Mouse (Mus musculus) lung, embryonic 16.5 days (tissue): ENCODE measurements around the gene Phf12. TPM values are rescaled to one million over a fixed set of nuclear protein-coding genes. Genes with fewer than 3 reads are reported as not detected.

Experiments used
- ATAC-seq: fragments of 200-750 bp; cut with Nextera tagmentation; 2 replicates; pipeline ENCODE4 v1.8.0; 2017; ENCODE audit warnings: low read depth, mild to moderate bottlenecking, moderate library complexity
- H3K27ac ChIP-seq: fragments of 300-500 bp; sonication (generic); 2 replicates; pipeline ENCODE4 v1.5.1; 2014; ENCODE audit warnings: mild to moderate bottlenecking, control low read depth, low read length
- H3K27me3 ChIP-seq: fragments of 300-500 bp; sonication (generic); 2 replicates; pipeline ENCODE4 v1.6.1; 2014; ENCODE audit warnings: low read depth, low read length, mixed read lengths; ENCODE audit not compliant: control insufficient read depth, insufficient read depth
- H3K36me3 ChIP-seq: fragments of 300-500 bp; sonication (generic); 2 replicates; pipeline ENCODE4 v1.6.1; 2014; ENCODE audit warnings: low read length; ENCODE audit not compliant: control insufficient read depth, insufficient read depth
- H3K4me1 ChIP-seq: fragments of 300-500 bp; sonication (generic); replicated peaks from 2 replicates; pipeline ENCODE4 v1.6.1; 2014; ENCODE audit warnings: low read length, mixed read lengths; ENCODE audit not compliant: control insufficient read depth, insufficient read depth
- H3K4me2 ChIP-seq: fragments of 300-500 bp; sonication (generic); 2 replicates; pipeline ENCODE4 v1.6.1; 2014; ENCODE audit warnings: low read depth, low read length, control low read depth
- H3K4me3 ChIP-seq: fragments of 300-500 bp; sonication (generic); 2 replicates; pipeline ENCODE4 v1.5.1; 2014; ENCODE audit warnings: mild to moderate bottlenecking, low read length, control low read depth
- H3K9ac ChIP-seq: fragments of 300-500 bp; sonication (generic); 2 replicates; pipeline ENCODE4 v1.6.1; 2014; ENCODE audit warnings: low read length, control low read depth
- H3K9me3 ChIP-seq: fragments of 300-500 bp; sonication (generic); 2 replicates; pipeline ENCODE4 v1.6.1; 2016; ENCODE audit warnings: low read length; ENCODE audit not compliant: control insufficient read depth
- WGBS: fragments of 180-500 bp; shearing (Covaris S2); extraction: QIAGEN DNeasy Blood & Tissue Kit; methylation state at CpG from one replicate; pipeline ENCODE4 v1.1.7; 2014; 5-methylcytosine and 5-hydroxymethylcytosine counted together
- polyA plus RNA-seq: library from polyadenylated mRNA; unstranded; fragments of >200 nt; fragmentation: Nextera tagmentation; extraction: Ambion mirVana; gene quantifications from 2 replicates; pipeline ENCODE4 v1.2.1, GENCODE M21; 2015

The Phf12 gene
- polyA plus RNA-seq = 13.8 and 13.9 TPM in 2 replicates

GRCm38 (mm10) chr11:77982441-77982905, at the start of gene Phf12:
Gene Phf12 (plus strand): TSS chr11:77982754.
- peak; percentile 92 for ATAC-seq
- Histone ChIP-seq H3K4me1 (peaks cover 10% of the 10 kb centered on the region), H3K9me3 (no peaks in the 10 kb centered on the region), H3K4me3 (peak within 1 kb of the TSS; percentile 88), H3K27ac (peak within 1 kb of the TSS; percentile 98), H3K9ac (peak within 1 kb of the TSS; percentile 94), H3K27me3 (peaks cover 3% of the 10 kb centered on the region; the same call in 1 of the 2 replicates), H3K36me3 (0 out of 2 replicates have a peak, but pooled peaks cover 6% of the 10 kb centered on the region), H3K4me2 (peak within 1 kb of the TSS; percentile 81)
- WGBS = under 1% methylated on average over 46 of the region's 62 CpGs

DNA sequence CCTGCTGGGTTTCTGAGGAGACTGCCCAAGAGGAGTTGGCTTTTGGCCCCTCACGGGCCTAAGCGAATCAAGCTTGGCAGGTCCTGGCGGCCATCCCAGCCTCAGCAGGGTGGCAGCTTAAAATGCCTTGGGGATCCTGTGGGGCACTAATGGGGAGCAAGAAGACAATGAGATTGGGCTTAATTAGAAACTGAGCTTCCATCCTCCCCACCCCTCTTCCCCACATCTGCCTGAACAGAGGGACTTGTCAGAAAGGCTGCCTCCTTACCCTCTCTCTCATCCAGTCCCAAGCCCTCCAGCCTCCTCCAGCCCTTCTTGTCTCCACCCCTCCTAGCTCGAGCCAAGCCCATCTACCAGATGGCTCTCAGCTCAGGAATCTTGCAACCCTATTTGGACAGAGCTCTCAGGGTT, 48.4 kb upstream of the Phf12 start:
- no peak overlapping the region for H3K9ac ChIP-seq
- H3K27ac ChIP-seq = no peak overlapping the region
- H3K4me1 ChIP-seq = peaks cover 6% of the 10 kb centered on the region
- 7% methylated on average over 4 of the region's 4 CpGs for WGBS
- ATAC-seq = no peak
- H3K4me3 ChIP-seq = no peak overlapping the region
- H3K4me2 ChIP-seq = no peak overlapping the region
- peaks cover 61% of the 10 kb centered on the region for H3K27me3 ChIP-seq
- no peaks in the 10 kb centered on the region for H3K36me3 ChIP-seq
- H3K9me3 ChIP-seq = no peaks in the 10 kb centered on the region

GRCm38 (mm10) chr11:77934568-77935311, 47.8 kb upstream of the Phf12 start:
- Histone ChIP-seq H3K27me3 (peaks cover 61% of the 10 kb centered on the region), H3K9ac (no peak overlapping the region), H3K4me2 (no peak overlapping the region), H3K4me1 (peaks cover 6% of the 10 kb centered on the region), H3K9me3 (no peaks in the 10 kb centered on the region), H3K27ac (no peak overlapping the region), H3K36me3 (no peaks in the 10 kb centered on the region), H3K4me3 (no peak overlapping the region)
- ATAC-seq = no peak
- WGBS = 46% methylated on average over 5 of the region's 5 CpGs

DNA sequence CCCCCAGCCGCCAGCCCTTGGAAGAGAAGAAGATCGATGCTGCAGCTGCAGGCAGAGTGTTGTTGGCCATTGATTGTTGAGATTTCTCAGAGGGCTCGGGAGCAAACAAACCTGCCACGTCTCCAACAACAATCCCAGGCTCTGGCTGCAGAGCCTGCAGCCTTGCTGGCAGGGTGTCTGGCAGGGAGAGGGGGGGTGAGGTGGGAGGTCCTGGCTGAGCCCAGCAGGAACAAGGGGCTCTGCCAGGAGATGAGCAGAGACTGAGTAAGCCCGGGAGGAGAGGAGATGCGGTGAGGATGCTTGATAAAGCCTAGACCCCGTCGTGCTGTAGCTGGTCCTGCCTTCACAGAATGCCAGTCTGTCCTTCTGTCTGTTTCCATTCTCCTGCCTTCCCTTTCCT, 45.7 kb upstream of the Phf12 start:
- no peaks in the 10 kb centered on the region for H3K36me3 ChIP-seq
- WGBS = 7% methylated on average over 8 of the region's 8 CpGs
- no peak overlapping the region for H3K4me3 ChIP-seq
- no peaks in the 10 kb centered on the region for H3K9me3 ChIP-seq
- H3K9ac ChIP-seq = no peak overlapping the region
- H3K27ac ChIP-seq = no peak overlapping the region
- no peak overlapping the region for H3K4me2 ChIP-seq
- H3K27me3 ChIP-seq = peaks cover 46% of the 10 kb centered on the region
- H3K4me1 ChIP-seq = no peaks in the 10 kb centered on the region
- no peak for ATAC-seq

DNA sequence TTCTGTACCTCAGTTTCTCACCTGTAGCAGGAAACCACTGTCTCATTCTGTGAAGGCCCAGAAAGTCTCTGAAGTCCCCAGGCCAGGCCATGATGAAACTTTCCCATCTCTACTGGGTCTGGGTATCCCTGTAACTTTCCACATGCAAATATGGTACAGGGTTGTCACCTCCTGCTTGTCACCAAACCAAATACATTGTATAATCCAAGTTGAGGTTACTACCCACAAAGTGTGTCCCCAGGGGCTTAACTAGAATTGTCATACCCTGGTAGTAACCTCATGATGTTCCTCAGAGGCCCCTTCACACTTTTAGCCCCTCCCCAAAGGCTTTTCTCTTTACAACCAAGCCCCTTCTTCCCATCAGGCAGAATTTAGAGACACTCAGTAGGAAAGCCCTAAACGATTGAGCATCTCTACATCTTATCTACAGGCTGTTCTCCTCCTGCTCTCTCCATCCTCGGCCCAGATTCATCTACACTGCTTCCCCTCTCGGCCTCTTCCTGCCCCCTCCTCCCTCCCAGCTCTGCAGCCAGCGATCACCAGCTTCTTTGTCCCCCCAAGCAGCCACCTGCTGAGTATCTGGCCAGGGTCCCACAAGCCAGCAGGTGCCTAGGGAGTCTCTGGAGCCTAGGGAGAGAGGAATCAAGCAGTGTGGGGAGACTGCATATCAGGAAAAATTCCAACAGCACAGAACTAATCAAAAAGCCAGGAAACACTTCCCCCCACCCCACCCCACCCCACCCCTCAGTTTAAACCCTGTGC, 44.7 kb upstream of the Phf12 start:
- no peaks in the 10 kb centered on the region for H3K36me3 ChIP-seq
- no peaks in the 10 kb centered on the region for H3K4me1 ChIP-seq
- H3K4me3 ChIP-seq = no peak overlapping the region
- no peak overlapping the region for H3K9ac ChIP-seq
- peaks cover 36% of the 10 kb centered on the region for H3K27me3 ChIP-seq
- H3K27ac ChIP-seq = no peak overlapping the region
- WGBS = 13% methylated on average over 4 of the region's 4 CpGs
- ATAC-seq = no peak
- no peak overlapping the region for H3K4me2 ChIP-seq
- no peaks in the 10 kb centered on the region for H3K9me3 ChIP-seq

GRCm38 (mm10) chr11:77942230-77942629, 40.3 kb upstream of the Phf12 start:
- Histone ChIP-seq H3K4me1 (no peaks in the 10 kb centered on the region), H3K4me2 (no peak overlapping the region), H3K9ac (no peak overlapping the region), H3K9me3 (no peaks in the 10 kb centered on the region), H3K27me3 (no peaks in the 10 kb centered on the region; the same call in 1 of the 2 replicates), H3K36me3 (no peaks in the 10 kb centered on the region), H3K27ac (no peak overlapping the region), H3K4me3 (no peak overlapping the region)
- WGBS = 16% methylated on average over 5 of the region's 5 CpGs
- no peak for ATAC-seq

- 7% methylated on average over 9 of the region's 9 CpGs for WGBS
- ATAC-seq = 0 out of 2 replicates have a peak, but pooled peaks have one; percentile 17
- H3K27me3 ChIP-seq = no peaks in the 10 kb centered on the region
- H3K4me3 ChIP-seq = no peak overlapping the region
- H3K36me3 ChIP-seq = no peaks in the 10 kb centered on the region
- no peaks in the 10 kb centered on the region for H3K9me3 ChIP-seq
- H3K9ac ChIP-seq = no peak overlapping the region
- no peaks in the 10 kb centered on the region for H3K4me1 ChIP-seq
- no peak overlapping the region for H3K4me2 ChIP-seq
- H3K27ac ChIP-seq = no peak overlapping the region
Observed at GRCm38 (mm10) chr11:77947860-77948259, 34.7 kb upstream of the Phf12 start.

DNA sequence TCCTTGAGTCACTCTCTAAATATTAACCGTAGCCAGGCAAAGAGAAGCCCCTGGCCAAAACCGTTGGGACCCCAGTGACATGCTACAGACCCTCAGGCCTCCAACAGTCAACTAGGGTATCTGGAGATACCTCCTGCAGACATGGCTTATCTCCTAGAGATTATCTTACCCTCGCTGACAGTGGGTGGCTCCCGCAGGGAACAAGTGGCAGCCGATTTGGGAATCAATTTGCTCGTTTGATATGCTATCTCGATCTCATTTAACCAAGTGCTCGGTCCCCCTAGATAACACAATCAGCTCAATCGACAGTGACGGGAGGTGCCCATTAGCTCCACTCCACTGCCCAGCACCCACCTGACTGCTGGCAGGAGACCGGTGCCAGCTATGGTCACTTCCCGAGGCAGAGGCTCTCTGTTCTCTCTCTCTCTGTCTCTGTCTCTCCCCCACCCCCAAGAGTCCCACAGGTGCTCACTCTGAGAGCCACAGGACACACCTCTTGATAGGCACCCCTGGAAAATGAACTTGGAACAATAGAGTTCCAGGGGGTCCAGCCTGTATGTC, 32.3 kb upstream of the Phf12 start:
- no peaks in the 10 kb centered on the region for H3K4me1 ChIP-seq
- no peak overlapping the region for H3K4me3 ChIP-seq
- H3K9me3 ChIP-seq = no peaks in the 10 kb centered on the region
- no peak overlapping the region for H3K4me2 ChIP-seq
- WGBS = 18% methylated on average over 12 of the region's 12 CpGs
- no peak overlapping the region for H3K27ac ChIP-seq
- H3K9ac ChIP-seq = no peak overlapping the region
- H3K27me3 ChIP-seq = peaks cover 2% of the 10 kb centered on the region; the same call in 1 of the 2 replicates
- ATAC-seq = no peak
- no peaks in the 10 kb centered on the region for H3K36me3 ChIP-seq

DNA sequence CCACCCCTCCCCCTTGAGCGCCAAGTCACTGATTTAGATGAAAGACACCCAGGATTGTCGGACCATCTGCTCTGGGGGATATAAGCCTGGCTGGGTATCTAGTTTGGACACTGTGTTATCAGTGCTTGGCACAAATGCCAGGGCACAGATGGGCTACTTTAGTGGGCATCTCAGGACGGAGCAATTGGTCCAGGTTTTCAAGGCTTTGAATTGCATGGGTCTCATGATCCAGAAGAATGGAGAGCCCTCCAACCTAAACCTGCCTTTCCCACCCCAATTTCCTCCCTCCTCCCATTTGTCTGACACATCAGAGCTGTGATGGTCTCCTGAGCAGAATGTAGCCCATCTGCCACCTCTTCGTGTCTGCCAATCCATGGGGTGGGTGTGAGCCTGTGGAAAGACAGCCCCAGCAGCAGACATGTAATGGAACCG, 31.7 kb upstream of the Phf12 start:
- WGBS = 54% methylated on average over 5 of the region's 5 CpGs

More for the DNA sequence above, 31.7 kb upstream of the Phf12 start:
- no peak overlapping the region for H3K27ac ChIP-seq
- no peaks in the 10 kb centered on the region for H3K9me3 ChIP-seq
- H3K27me3 ChIP-seq = peaks cover 2% of the 10 kb centered on the region; the same call in 1 of the 2 replicates
- no peak overlapping the region for H3K9ac ChIP-seq
- H3K4me1 ChIP-seq = no peaks in the 10 kb centered on the region
- H3K36me3 ChIP-seq = no peaks in the 10 kb centered on the region
- H3K4me3 ChIP-seq = no peak overlapping the region
- ATAC-seq = no peak
- no peak overlapping the region for H3K4me2 ChIP-seq
